15 mouse cellular contexts compared by ENCODE assay signal in the genomic region with DNA sequence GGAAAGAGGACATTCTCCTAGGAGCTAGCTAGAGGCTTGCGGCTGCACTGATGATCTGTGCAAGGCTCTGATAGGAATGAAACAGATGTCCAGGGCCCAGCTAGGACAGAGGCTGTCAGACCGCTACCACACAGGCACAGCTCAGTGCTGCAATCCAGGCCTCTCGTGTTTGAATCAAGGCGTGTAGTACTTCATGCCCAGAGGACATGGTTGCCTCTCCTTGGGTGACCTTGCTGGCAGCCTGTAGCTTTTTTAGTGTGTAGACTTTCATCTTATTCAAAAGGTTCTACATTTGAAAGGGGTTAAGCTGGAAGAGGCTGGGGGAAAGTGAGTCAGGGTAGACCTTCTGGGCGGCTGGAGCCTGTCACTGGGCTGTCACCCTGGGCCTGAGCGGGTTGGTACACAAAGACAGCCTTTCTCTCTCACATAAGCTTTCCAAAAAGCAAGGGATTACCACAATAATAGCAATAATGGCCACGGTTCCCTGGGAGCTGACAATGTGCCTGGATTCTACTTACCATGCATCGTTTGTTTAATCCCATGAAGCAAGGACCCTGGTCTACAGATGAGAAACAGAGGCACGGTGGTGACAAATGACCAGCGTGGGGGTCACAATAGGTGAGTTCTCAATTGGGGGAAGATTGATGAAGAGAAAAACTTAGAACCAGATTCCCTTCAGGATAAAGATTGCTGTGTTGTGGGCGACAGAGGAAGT.
DNase-seq lines count a peak whose midpoint lies in the region; ATAC-seq and TF ChIP-seq lines count a peak whose summit lies in the region.
"Had no signal": no experiment of that assay in that cellular context is flagged by ENCODE, and none has a peak within 500 bp of the region (broad histone marks: within the 10 kb centered on the region; RNA-seq: fewer than 3 reads in every experiment).

No protein-coding gene starts in this region.

- no peak overlapping the region for H3K4me2 ChIP-seq in heart, embryonic 14.5 days (ENCODE audit: low read length)
- no peak overlapping the region for H3K4me2 ChIP-seq in forebrain, postnatal 0 days (ENCODE audit: low read depth)
- no peak overlapping the region for H3K4me2 ChIP-seq in midbrain, embryonic 12.5 days (replicated peaks)
- H3K4me2 ChIP-seq: liver, embryonic 13.5 days had no signal

- H3K36me3 ChIP-seq in heart, embryonic 14.5 days (ENCODE audit: control insufficient read depth, insufficient read depth, low read length), result no peaks in the 10 kb centered on the region
- no peaks in the 10 kb centered on the region for H3K36me3 ChIP-seq in forebrain, postnatal 0 days (ENCODE audit: insufficient read depth)
- H3K36me3 ChIP-seq in midbrain, embryonic 12.5 days, result no peaks in the 10 kb centered on the region
- H3K36me3 ChIP-seq: liver, embryonic 13.5 days had no signal

- no peak for TF ChIP-seq CTCF in forebrain, postnatal 0 days (IDR thresholded peaks at IDR 0.05; ENCODE audit: low read depth)
- TF ChIP-seq CTCF in layer of hippocampus, adult 2 months (conservative IDR thresholded peaks at IDR 0.05), result no peak

- no peaks in the 10 kb centered on the region for H3K27me3 ChIP-seq in heart, embryonic 14.5 days (ENCODE audit: control insufficient read depth, insufficient read depth, low read length)
- H3K27me3 ChIP-seq in forebrain, postnatal 0 days (ENCODE audit: insufficient read depth, low read length), result no peaks in the 10 kb centered on the region
- no peaks in the 10 kb centered on the region for H3K27me3 ChIP-seq in midbrain, embryonic 12.5 days
- H3K27me3 ChIP-seq: liver, embryonic 13.5 days had no signal

- H3K27ac ChIP-seq in heart, embryonic 14.5 days (replicated peaks in 1 of 2; ENCODE audit: control insufficient read depth in 1 of 2, insufficient read depth in 1 of 2, low read depth in 2 of 2, low read length in 2 of 2), result no peak overlapping the region
- H3K27ac ChIP-seq in forebrain, postnatal 0 days (ENCODE audit: low read depth, low read length), result no peak overlapping the region
- H3K27ac ChIP-seq in midbrain, embryonic 12.5 days (replicated peaks), result peak overlapping the region; percentile 63
- H3K27ac ChIP-seq in layer of hippocampus, adult 2 months, result no peak overlapping the region
- H3K27ac ChIP-seq: kidney, postnatal 0 days; liver, embryonic 13.5 days had no signal

- DNase-seq in heart, postnatal 36 days, result no peak
- peak; percentile 45 for DNase-seq in ZHBTc4 (ENCODE audit: low read depth, low spot score)
- no peak for DNase-seq in forebrain, postnatal 0 days
- no peak for DNase-seq in adrenal gland, adult 2 months
- no peak for DNase-seq in adrenal gland, adult 8-10 months
- DNase-seq in layer of hippocampus, adult 2 months (ENCODE audit: low spot score in 2 of 2), result no peak
- DNase-seq: cerebellum, adult 18-20 months; gastrocnemius, postnatal 14 days; left cerebral cortex, postnatal 4 days; liver, embryonic 13.5 days; lung, postnatal 14 days; spleen, adult 18-20 months had no signal

- H3K9ac ChIP-seq in heart, embryonic 14.5 days (ENCODE audit: low read length), result peak overlapping the region; percentile 25; the same call in 1 of the 2 replicates
- H3K9ac ChIP-seq in forebrain, postnatal 0 days, result no peak overlapping the region
- no peak overlapping the region for H3K9ac ChIP-seq in midbrain, embryonic 12.5 days (replicated peaks)
- H3K9ac ChIP-seq: liver, embryonic 13.5 days had no signal

- intact Hi-C loops in heart, postnatal 36 days (cut with DNase I), result no loop called here

- ATAC-seq in heart, embryonic 14.5 days (ENCODE audit: insufficient number of reproducible peaks, insufficient read depth, low FRiP score, low read depth), result peak; percentile 35; the same call in 1 of the 2 replicates
- peak; percentile 77 for ATAC-seq in forebrain, postnatal 0 days
- peak; percentile 91 for ATAC-seq in midbrain, embryonic 12.5 days (ENCODE audit: low FRiP score, low read depth)

- 66% methylated on average over 11 of the region's 11 CpGs for WGBS in heart, embryonic 14.5 days
- WGBS in forebrain, postnatal 0 days, result 27% methylated on average over 11 of the region's 11 CpGs
- WGBS in midbrain, embryonic 12.5 days, result 23% methylated on average over 11 of the region's 11 CpGs

- 0 out of 2 replicates have a peak, but pooled peaks cover 2% of the 10 kb centered on the region for H3K9me3 ChIP-seq in heart, embryonic 14.5 days (ENCODE audit: control insufficient read depth, low read length)
- H3K9me3 ChIP-seq in forebrain, postnatal 0 days (ENCODE audit: low read length), result no peaks in the 10 kb centered on the region
- H3K9me3 ChIP-seq in midbrain, embryonic 12.5 days, result no peaks in the 10 kb centered on the region
- H3K9me3 ChIP-seq: liver, embryonic 13.5 days had no signal

- no peak overlapping the region for H3K4me3 ChIP-seq in heart, embryonic 14.5 days (ENCODE audit: control insufficient read depth in 1 of 2, insufficient read depth in 1 of 2, low read depth in 1 of 2, low read length in 2 of 2)
- no peak overlapping the region for H3K4me3 ChIP-seq in forebrain, postnatal 0 days (ENCODE audit: low read depth, low read length)
- no peak overlapping the region for H3K4me3 ChIP-seq in midbrain, embryonic 12.5 days
- H3K4me3 ChIP-seq in layer of hippocampus, adult 2 months, result no peak overlapping the region
- H3K4me3 ChIP-seq: liver, embryonic 13.5 days had no signal

- H3K4me1 ChIP-seq in heart, embryonic 14.5 days (ENCODE audit: control insufficient read depth in 2 of 2, insufficient read depth in 2 of 2, low read length in 2 of 2), result peaks cover 2 to 4% of the 10 kb centered on the region in 2 experiments; a peak in 1 of 4 replicates
- no peaks in the 10 kb centered on the region for H3K4me1 ChIP-seq in forebrain, postnatal 0 days (ENCODE audit: insufficient read depth)
- peaks cover 10% of the 10 kb centered on the region; the same call in 1 of the 2 replicates for H3K4me1 ChIP-seq in midbrain, embryonic 12.5 days
- H3K4me1 ChIP-seq: liver, embryonic 13.5 days had no signal

Comparison
In these comparisons a context has a peak if more than half of its experiments do, and no peak if none do; other contexts are left out.
1. ATAC-seq: peak in every context shown above with its lines; median percentile 91 in midbrain, embryonic 12.5 days; 77 in forebrain, postnatal 0 days; 35 in heart, embryonic 14.5 days.